Mouse (Mus musculus) stomach, embryonic 14.5 days (tissue): Measurements from ENCODE around the gene Snx11. TPM values are rescaled to one million over a fixed set of nuclear protein-coding genes. Genes with fewer than 3 reads are reported as not detected.

ENCODE experiments used
- ATAC-seq: fragments of 200-750 bp; cut with Nextera tagmentation; 2 replicates; pipeline ENCODE4 v1.8.0; 2017; ENCODE audit warnings: low read depth, moderate TSS enrichment; ENCODE audit not compliant: insufficient number of reproducible peaks, insufficient read depth, low FRiP score
- H3K27ac ChIP-seq: fragments of 300-500 bp; sonication (generic); 2 replicates; pipeline ENCODE4 v1.5.1; 2014; ENCODE audit warnings: mild to moderate bottlenecking, low read length, moderate library complexity, mixed read lengths
- H3K27me3 ChIP-seq: fragments of 300-500 bp; sonication (generic); 2 replicates; pipeline ENCODE4 v1.6.1; 2014; ENCODE audit warnings: low read length, control low read depth, mixed read lengths; ENCODE audit not compliant: control insufficient read depth, insufficient read depth
- H3K36me3 ChIP-seq: fragments of 300-500 bp; sonication (generic); 2 replicates; pipeline ENCODE4 v1.6.1; 2014; ENCODE audit warnings: mild to moderate bottlenecking, control low read depth, low read length, moderate library complexity, mixed read lengths; ENCODE audit not compliant: control insufficient read depth, insufficient read depth
- H3K4me1 ChIP-seq: fragments of 300-500 bp; sonication (generic); 2 replicates; pipeline ENCODE4 v1.6.1; 2014; ENCODE audit warnings: low read length, control low read depth, mixed read lengths; ENCODE audit not compliant: control insufficient read depth, insufficient read depth
- H3K4me2 ChIP-seq: fragments of 300-500 bp; sonication (generic); replicated peaks from 2 replicates; pipeline ENCODE4 v1.6.1; 2014; ENCODE audit warnings: low read depth, low read length, control low read depth
- H3K4me3 ChIP-seq: fragments of 300-500 bp; sonication (generic); 2 replicates; pipeline ENCODE4 v1.5.1; 2014; ENCODE audit warnings: low read depth, low read length, control low read depth
- H3K9ac ChIP-seq: fragments of 300-500 bp; sonication (generic); replicated peaks from 2 replicates; pipeline ENCODE4 v1.6.1; 2014; ENCODE audit warnings: low read depth, mild to moderate bottlenecking, control low read depth, low read length, moderate library complexity, mixed read lengths
- H3K9me3 ChIP-seq: fragments of 300-500 bp; sonication (generic); 2 replicates; pipeline ENCODE4 v1.6.1; 2016; ENCODE audit warnings: low read depth, low read length, control low read depth; ENCODE audit not compliant: control insufficient read depth
- WGBS: fragments of 180-500 bp; shearing (Covaris S2); extraction: QIAGEN DNeasy Blood & Tissue Kit; methylation state at CpG from one replicate; pipeline ENCODE4 v1.1.7; 2014; 5-methylcytosine and 5-hydroxymethylcytosine counted together
- polyA plus RNA-seq: library from polyadenylated mRNA; unstranded; fragments of >200 nt; fragmentation: Nextera tagmentation; extraction: Ambion mirVana; gene quantifications from 2 replicates; pipeline ENCODE4 v1.2.1, GENCODE M21; 2014

The Snx11 gene
- polyA plus RNA-seq, 1 experiment from 2014 or later, result 8.3 TPM

GRCm38 (mm10) chr11:96809562-96810235, 32.3 kb upstream of the Snx11 start:
- H3K9ac ChIP-seq, result no peak overlapping the region
- no peaks in the 10 kb centered on the region for H3K4me1 ChIP-seq

GRCm38 (mm10) chr11:96808066-96808465, 30.7 kb upstream of the Snx11 start:
- no peak overlapping the region for H3K27ac ChIP-seq
- no peaks in the 10 kb centered on the region for H3K27me3 ChIP-seq
- H3K36me3 ChIP-seq, result peaks cover 64% of the 10 kb centered on the region
- no peak overlapping the region for H3K9ac ChIP-seq
- no peak overlapping the region for H3K4me3 ChIP-seq
- 39% methylated on average over 1 of the region's 1 CpGs for WGBS
- H3K4me2 ChIP-seq, result no peak overlapping the region
- H3K4me1 ChIP-seq, result no peaks in the 10 kb centered on the region
- no peak for ATAC-seq
- no peaks in the 10 kb centered on the region for H3K9me3 ChIP-seq

More at GRCm38 (mm10) chr11:96809562-96810235, 32.3 kb upstream of the Snx11 start:
- no peaks in the 10 kb centered on the region for H3K27me3 ChIP-seq
- no peaks in the 10 kb centered on the region for H3K9me3 ChIP-seq
- ATAC-seq, result no peak
- H3K4me3 ChIP-seq, result no peak overlapping the region
- 90% methylated on average over 6 of the region's 6 CpGs for WGBS
- no peak overlapping the region for H3K27ac ChIP-seq
- peaks cover 53% of the 10 kb centered on the region for H3K36me3 ChIP-seq
- no peak overlapping the region for H3K4me2 ChIP-seq

- no peaks in the 10 kb centered on the region for H3K9me3 ChIP-seq
- H3K27ac ChIP-seq, result no peak overlapping the region
- 85% methylated on average over 5 of the region's 5 CpGs for WGBS
- no peaks in the 10 kb centered on the region for H3K27me3 ChIP-seq
- no peak overlapping the region for H3K4me2 ChIP-seq
- no peak overlapping the region for H3K4me3 ChIP-seq
- H3K4me1 ChIP-seq, result no peaks in the 10 kb centered on the region
- ATAC-seq, result no peak
- H3K9ac ChIP-seq, result no peak overlapping the region
- peaks cover 78% of the 10 kb centered on the region for H3K36me3 ChIP-seq
Measured at GRCm38 (mm10) chr11:96805606-96806005, 28.2 kb upstream of the Snx11 start.

GRCm38 (mm10) chr11:96799511-96799910, 22.2 kb upstream of the Snx11 start:
- H3K36me3 ChIP-seq, result peaks cover 49% of the 10 kb centered on the region
- 81% methylated on average over 2 of the region's 2 CpGs for WGBS
- no peaks in the 10 kb centered on the region for H3K4me1 ChIP-seq
- no peaks in the 10 kb centered on the region for H3K9me3 ChIP-seq
- H3K4me3 ChIP-seq, result no peak overlapping the region
- no peak overlapping the region for H3K4me2 ChIP-seq
- no peak for ATAC-seq
- H3K9ac ChIP-seq, result no peak overlapping the region
- H3K27ac ChIP-seq, result no peak overlapping the region
- no peaks in the 10 kb centered on the region for H3K27me3 ChIP-seq

GRCm38 (mm10) chr11:96796586-96796985, 19.2 kb upstream of the Snx11 start:
- Histone ChIP-seq H3K27ac (no peak overlapping the region), H3K4me2 (no peak overlapping the region), H3K9ac (no peak overlapping the region), H3K4me3 (no peak overlapping the region), H3K36me3 (peaks cover 30% of the 10 kb centered on the region), H3K27me3 (no peaks in the 10 kb centered on the region), H3K4me1 (no peaks in the 10 kb centered on the region; the same call in 1 of the 2 replicates), H3K9me3 (no peaks in the 10 kb centered on the region)
- 65% methylated on average over 1 of the region's 1 CpGs for WGBS
- no peak for ATAC-seq

GRCm38 (mm10) chr11:96796081-96796480, 18.7 kb upstream of the Snx11 start:
- Histone ChIP-seq H3K27me3 (no peaks in the 10 kb centered on the region), H3K36me3 (peaks cover 26% of the 10 kb centered on the region), H3K4me2 (no peak overlapping the region), H3K4me1 (no peaks in the 10 kb centered on the region; the same call in 1 of the 2 replicates), H3K9ac (no peak overlapping the region), H3K9me3 (no peaks in the 10 kb centered on the region), H3K4me3 (no peak overlapping the region), H3K27ac (no peak overlapping the region)
- 98% methylated on average over 2 of the region's 2 CpGs for WGBS
- ATAC-seq, result no peak

GRCm38 (mm10) chr11:96795491-96795890, 18.1 kb upstream of the Snx11 start:
- Histone ChIP-seq H3K4me2 (no peak overlapping the region), H3K9me3 (no peaks in the 10 kb centered on the region), H3K4me1 (peaks cover 3% of the 10 kb centered on the region; the same call in 1 of the 2 replicates), H3K27me3 (no peaks in the 10 kb centered on the region), H3K27ac (no peak overlapping the region), H3K4me3 (no peak overlapping the region), H3K36me3 (peaks cover 26% of the 10 kb centered on the region; the same call in 1 of the 2 replicates), H3K9ac (no peak overlapping the region)
- ATAC-seq, result no peak
- WGBS, result 93% methylated on average over 13 of the region's 13 CpGs

GRCm38 (mm10) chr11:96790681-96791080, 13.3 kb upstream of the Snx11 start:
- Histone ChIP-seq H3K9ac (0 out of 2 replicates have a peak overlapping the region, but pooled peaks have one; percentile 18), H3K36me3 (peaks cover 17% of the 10 kb centered on the region; the same call in 1 of the 2 replicates), H3K4me3 (peak overlapping the region; percentile 90), H3K9me3 (no peaks in the 10 kb centered on the region), H3K27me3 (no peaks in the 10 kb centered on the region), H3K4me2 (peak overlapping the region; percentile 92), H3K27ac (no peak overlapping the region), H3K4me1 (peaks cover 8% of the 10 kb centered on the region; the same call in 1 of the 2 replicates)
- 17% methylated on average over 1 of the region's 1 CpGs for WGBS
- ATAC-seq, result no peak
